Mouse (Mus musculus): ENCODE results near the gene Gm7697.
"Not testable (repeated sequence)": the region's sequence is repeated elsewhere in the genome, so short reads cannot be mapped to it uniquely, and the experiment has no call there.

Gm7697 gene

DNA sequence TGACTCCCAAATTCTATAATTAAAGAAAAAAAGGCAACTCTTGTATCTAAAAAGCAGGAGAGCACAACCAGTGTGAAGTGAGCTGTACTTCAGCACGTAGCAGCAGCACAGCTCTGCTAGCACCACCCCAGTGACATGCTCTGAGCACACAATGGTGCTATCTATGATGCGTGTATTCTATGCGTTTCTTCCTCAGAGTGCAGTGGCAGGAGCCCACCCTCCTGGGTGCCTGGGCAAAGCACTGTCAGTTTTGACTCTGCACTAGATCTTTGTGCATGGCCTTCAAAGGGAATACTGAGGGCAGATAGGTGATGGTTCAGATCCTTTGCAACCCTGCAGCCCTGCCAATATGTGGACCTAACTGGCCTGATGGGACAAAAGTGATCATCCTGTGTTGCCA lies at the start of gene Gm7697:
TSS of gene Gm7697 (minus strand) at position 101 of the 400 bp plus-strand sequence.
- not testable (repeated sequence) for DNase-seq (ENCODE audit: extremely low read depth, insufficient read length, low spot score)

DNA sequence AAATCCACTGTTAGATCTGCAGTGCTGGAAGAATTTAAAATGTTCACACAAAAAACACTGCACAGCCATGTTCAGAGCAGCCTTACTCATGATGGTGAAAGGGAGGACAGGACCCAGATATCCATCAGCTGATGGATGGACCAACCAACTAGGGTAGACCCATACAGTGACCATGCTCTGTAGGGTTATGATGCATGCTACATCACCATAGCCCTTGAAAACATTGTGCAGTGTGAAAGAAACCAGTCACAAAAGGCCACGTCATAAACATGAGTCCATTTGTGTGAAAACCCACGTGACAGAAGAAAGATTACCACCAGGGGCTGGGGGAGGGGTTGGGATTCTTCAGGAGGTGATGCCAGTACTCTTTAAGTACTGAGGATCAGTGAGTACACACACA lies 28.5 kb upstream of the Gm7697 start:
- DNase-seq (ENCODE audit: extremely low read depth, insufficient read length, low spot score): not testable (repeated sequence)

DNA sequence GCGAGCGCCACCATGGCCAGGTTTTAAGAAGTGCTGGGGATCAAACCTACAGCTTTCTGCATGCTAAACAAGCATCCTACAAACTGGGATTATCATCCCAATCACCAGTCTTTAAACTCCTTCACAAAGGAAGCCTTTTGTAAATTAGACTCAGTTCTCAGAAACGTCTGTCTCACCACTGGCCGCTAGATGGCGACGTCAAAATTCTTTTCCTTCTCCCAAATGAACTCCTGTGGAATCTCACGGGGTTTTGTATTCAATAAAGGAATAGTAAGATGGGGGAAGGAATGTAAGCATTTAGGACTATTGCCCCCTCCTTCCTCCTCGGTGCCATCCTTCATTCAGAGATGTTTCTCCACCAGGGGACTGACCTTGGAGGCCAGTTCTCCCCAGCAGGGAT lies 26.8 kb upstream of the Gm7697 start:
- DNase-seq (ENCODE audit: extremely low read depth, insufficient read length, low spot score): not testable (repeated sequence)

DNA sequence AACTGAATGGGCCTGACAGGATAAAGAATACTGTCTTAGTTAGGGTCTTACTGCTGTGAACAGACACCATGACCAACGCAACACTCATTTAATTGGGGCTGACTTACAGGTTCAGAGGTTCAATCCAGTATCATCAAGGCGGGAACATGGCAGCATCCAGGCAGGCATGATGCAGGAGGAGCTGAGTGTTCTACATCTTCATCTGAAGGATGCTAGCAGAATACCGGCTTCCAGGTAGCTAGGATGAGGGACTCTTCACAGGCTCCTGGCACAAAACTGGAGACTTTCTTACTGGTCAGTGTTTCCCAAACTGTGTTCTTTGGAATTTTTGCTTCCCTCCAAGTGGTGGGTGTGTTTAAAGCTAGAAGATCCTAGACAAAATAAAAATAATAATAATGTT lies 25.3 kb upstream of the Gm7697 start:
- DNase-seq (ENCODE audit: extremely low read depth, insufficient read length, low spot score): not testable (repeated sequence)

DNA sequence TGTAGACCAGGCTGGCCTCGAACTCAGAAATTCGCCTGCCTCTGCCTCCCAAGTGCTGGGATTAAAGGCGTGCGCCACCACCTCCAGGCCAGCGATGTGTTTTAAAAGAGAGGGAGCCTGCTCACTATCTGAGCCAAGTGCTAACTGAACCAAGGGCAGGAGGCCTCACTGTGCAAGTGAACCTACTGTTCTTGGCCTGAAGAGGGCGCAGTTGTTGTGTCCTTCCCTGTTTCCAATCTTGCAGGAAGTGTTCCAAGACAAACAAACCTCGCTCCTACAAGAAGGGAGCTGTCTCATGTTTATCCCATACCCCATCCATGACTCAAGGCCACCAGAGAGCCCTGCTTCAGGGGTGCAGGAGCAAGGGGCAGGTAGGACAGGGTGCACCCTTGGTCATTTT lies 24.4 kb upstream of the Gm7697 start:
- not testable (repeated sequence) for DNase-seq (ENCODE audit: extremely low read depth, insufficient read length, low spot score)

DNA sequence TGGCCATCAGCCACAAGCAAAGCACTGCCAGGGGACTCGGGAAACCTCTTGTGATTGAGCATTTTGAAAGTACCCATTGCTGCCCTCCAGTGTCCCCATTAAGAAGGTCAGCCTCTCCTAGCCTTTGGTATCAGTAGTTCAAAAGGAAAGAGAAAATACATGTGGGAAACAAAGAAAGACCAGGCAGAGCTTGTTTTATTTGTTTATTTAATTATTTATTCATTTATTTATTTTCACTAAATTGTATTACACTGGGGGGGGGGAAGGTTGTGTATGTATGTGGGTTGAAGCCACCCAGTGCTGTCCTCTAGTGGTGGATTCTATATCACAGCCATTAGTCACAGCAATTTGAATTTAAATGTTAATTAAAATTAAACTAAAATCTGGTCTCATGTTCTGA lies 22.2 kb upstream of the Gm7697 start:
- DNase-seq (ENCODE audit: extremely low read depth, insufficient read length, low spot score): not testable (repeated sequence)

DNA sequence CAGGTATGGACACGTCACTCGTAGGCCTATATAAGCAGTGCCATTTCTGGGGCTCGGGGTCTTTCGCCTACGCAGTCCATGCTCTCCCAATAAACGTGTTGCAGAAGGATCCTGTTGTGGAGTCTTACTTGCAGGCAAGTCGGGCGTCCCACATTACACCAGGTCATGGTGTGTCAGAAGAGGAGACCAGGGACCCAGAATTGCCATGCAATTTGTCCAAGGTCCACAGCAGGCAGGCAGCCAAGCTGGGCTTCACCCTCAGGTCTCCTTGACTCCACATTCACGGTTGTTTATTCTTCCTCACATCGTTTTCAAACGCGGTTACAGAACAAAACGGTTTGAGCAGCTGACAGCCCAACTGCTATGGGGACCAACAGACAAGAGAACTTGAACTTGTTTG lies 21.7 kb upstream of the Gm7697 start:
- DNase-seq (ENCODE audit: extremely low read depth, insufficient read length, low spot score): not testable (repeated sequence)

DNA sequence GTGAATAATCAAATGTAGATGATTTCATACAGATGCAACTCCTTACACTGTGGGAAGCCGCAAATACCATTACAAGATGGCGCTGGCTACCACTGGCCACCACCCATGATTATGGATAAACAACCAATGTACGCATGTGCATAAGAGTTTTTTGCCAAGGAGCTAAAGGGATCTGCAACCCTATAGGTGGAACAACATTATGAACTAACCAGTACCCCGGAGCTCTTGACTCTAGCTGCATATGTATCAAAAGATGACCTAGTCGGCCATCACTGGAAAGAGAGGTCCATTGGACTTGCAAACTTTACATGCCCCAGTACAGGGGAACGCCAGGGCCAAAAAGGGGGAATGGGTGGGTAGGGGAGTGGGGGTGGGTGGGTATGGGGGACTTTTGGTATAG lies 21.2 kb upstream of the Gm7697 start:
- not testable (repeated sequence) for DNase-seq (ENCODE audit: extremely low read depth, insufficient read length, low spot score)

DNA sequence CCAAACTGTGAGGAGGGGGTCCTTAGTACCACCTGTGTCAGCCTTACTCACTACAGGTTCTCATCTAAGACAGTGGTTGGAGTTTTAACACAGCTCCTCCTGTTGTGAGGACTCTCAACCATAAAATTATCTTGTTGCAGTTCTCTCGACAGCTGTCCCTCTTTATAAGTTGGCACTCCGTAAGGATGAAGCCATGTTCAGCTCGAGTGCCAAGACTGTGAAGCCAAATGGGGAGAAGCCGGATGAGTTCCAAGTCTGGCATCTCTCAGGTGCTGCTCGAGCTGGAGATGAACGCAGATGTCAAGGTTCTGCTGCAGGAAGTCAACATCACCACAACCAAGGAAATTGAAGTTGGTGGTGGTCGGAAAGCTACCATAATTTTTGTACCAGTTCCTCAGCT lies 18.0 kb upstream of the Gm7697 start:
- not testable (repeated sequence) for DNase-seq (ENCODE audit: extremely low read depth, insufficient read length, low spot score)

DNA sequence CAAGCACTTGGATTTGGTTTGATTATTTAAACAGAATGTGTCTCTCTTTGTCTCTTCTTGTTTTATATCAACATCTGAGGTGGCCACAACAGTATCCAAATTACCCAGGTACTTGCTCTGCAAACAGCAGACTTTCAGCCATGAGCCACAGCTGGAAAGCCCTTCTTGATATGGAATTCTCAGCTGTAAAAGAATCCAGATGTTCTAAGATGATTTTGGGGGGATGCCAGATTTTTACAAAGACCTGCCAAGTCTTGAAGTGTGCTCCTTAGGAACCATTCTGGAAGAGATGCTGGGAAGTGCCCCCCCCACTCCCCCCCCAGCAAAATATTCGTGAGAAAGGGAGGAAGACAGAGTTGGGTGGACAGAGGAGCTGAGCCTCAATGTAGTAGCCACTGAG lies 17.6 kb upstream of the Gm7697 start:
- DNase-seq (ENCODE audit: extremely low read depth, insufficient read length, low spot score): not testable (repeated sequence)

DNA sequence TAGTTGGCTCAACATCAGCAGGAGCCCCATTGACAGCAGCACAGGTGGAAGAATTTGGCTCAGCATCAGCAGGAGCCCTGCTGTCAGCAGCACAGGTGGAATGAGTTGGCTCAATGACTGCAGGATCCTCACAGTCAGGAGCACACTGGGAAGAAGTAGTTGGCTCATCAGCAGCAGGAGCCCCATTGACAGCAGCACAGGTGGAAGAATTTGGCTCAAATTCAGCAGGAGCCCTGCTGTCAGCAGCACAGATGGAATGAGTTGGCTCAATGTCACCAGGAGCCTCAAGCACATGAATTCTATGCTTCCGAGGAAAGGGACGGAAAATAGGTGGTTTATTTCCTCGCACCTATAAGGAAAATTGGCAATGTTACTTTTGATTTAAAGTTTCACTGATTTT lies 47.8 kb downstream of the Gm7697 start:
- DNase-seq (ENCODE audit: extremely low read depth, insufficient read length, low spot score): not testable (repeated sequence)

DNA sequence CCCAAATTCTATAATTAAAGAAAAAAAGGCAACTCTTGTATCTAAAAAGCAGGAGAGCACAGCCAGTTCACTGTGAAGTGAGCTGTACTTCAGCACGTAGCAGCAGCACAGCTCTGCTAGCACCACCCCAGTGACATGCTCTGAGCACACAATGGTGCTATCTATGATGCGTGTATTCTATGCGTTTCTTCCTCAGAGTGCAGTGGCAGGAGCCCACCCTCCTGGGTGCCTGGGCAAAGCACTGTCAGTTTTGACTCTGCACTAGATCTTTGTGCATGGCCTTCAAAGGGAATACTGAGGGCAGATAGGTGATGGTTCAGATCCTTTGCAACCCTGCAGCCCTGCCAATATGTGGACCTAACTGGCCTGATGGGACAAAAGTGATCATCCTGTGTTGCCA lies 69.3 kb downstream of the Gm7697 start, which contains the start of gene Gm9495:
TSS of gene Gm9495 (minus strand) at position 101 of the 400 bp plus-strand sequence.
- not testable (repeated sequence) for DNase-seq (ENCODE audit: extremely low read depth, insufficient read length, low spot score)

Data from 3134 (cell line).